Mouse (Mus musculus) stomach, postnatal 0 days (tissue): ENCODE results near the gene Zfp462. TPM values are rescaled to one million over a fixed set of nuclear protein-coding genes. Genes with fewer than 3 reads are reported as not detected.

Experiments
- ATAC-seq: fragments of 200-750 bp; cut with Nextera tagmentation; 2 replicates; pipeline ENCODE4 v1.8.0; 2017; ENCODE audit not compliant: low FRiP score, low TSS enrichment
- DNase-seq: peaks from one replicate; pipeline ENCODE4 v3.0.0-alpha.2; 2016; ENCODE audit warnings: low spot score
- H3K27ac ChIP-seq: fragments of 300-500 bp; sonication (generic); replicated peaks from 2 replicates; pipeline ENCODE4 v1.5.1; 2014; ENCODE audit warnings: mild to moderate bottlenecking, control low read depth
- H3K27me3 ChIP-seq: fragments of 300-500 bp; sonication (generic); 2 replicates; pipeline ENCODE4 v1.6.1; 2014; ENCODE audit warnings: low read length; ENCODE audit not compliant: control insufficient read depth, insufficient read depth
- H3K36me3 ChIP-seq: fragments of 300-500 bp; sonication (generic); 2 replicates; pipeline ENCODE4 v1.6.1; 2014; ENCODE audit warnings: low read length, mixed read lengths; ENCODE audit not compliant: control insufficient read depth, insufficient read depth
- H3K4me1 ChIP-seq: fragments of 300-500 bp; sonication (generic); replicated peaks from 2 replicates; pipeline ENCODE4 v1.6.1; 2014; ENCODE audit warnings: antibody characterized with exemption; ENCODE audit not compliant: control insufficient read depth, insufficient read depth
- H3K4me2 ChIP-seq: fragments of 300-500 bp; sonication (generic); replicated peaks from 2 replicates; pipeline ENCODE4 v1.6.1; 2014; ENCODE audit warnings: low read depth, mild to moderate bottlenecking, control low read depth, moderate library complexity
- H3K4me3 ChIP-seq: fragments of 300-500 bp; sonication (generic); 2 replicates; pipeline ENCODE4 v1.5.1; 2014; ENCODE audit warnings: low read depth, low read length, control low read depth
- H3K9ac ChIP-seq: fragments of 300-500 bp; sonication (generic); 2 replicates; pipeline ENCODE4 v1.6.1; 2014; ENCODE audit warnings: mild to moderate bottlenecking, low read length, control low read depth, mixed read lengths
- H3K9me3 ChIP-seq: fragments of 300-500 bp; sonication (generic); 2 replicates; pipeline ENCODE4 v1.6.1; 2016; ENCODE audit warnings: low read length; ENCODE audit not compliant: control insufficient read depth
- CTCF ChIP-seq: IDR thresholded peaks from 2 replicates; pipeline ENCODE4 v1.5.1; 2016; ENCODE audit warnings: antibody characterized with exemption, low read depth, mild to moderate bottlenecking, moderate library complexity
- EP300 ChIP-seq: optimal IDR thresholded peaks from 2 replicates; pipeline ENCODE3; 2016; ENCODE audit warnings: antibody characterized with exemption
- WGBS: fragments of 180-500 bp; shearing (Covaris S2); extraction: QIAGEN DNeasy Blood & Tissue Kit; methylation state at CpG from one replicate; pipeline ENCODE4 v1.1.7; 2014; 5-methylcytosine and 5-hydroxymethylcytosine counted together
- polyA plus RNA-seq: library from polyadenylated mRNA; unstranded; fragments of >200 nt; fragmentation: Nextera tagmentation; extraction: Ambion mirVana; gene quantifications from 2 replicates; pipeline ENCODE4 v1.2.1, GENCODE M21; 2015

Gene Zfp462
- polyA plus RNA-seq, 1 experiment from 2014 or later: 1.1 TPM

- no peaks in the 10 kb centered on the region for H3K36me3 ChIP-seq
- TF ChIP-seq CTCF: no peak
- no peak for TF ChIP-seq EP300
- H3K9ac ChIP-seq: peak overlapping the region; percentile 76
- WGBS: 1% methylated on average over 12 of the region's 32 CpGs
- peak overlapping the region; percentile 89 for H3K4me2 ChIP-seq
- ATAC-seq: peak; percentile 60
- peak overlapping the region; percentile 71 for H3K4me3 ChIP-seq
- H3K27me3 ChIP-seq: no peaks in the 10 kb centered on the region
- H3K4me1 ChIP-seq: peaks cover 3% of the 10 kb centered on the region; the same call in 1 of the 2 replicates
- H3K27ac ChIP-seq: peak overlapping the region; percentile 88
- no peaks in the 10 kb centered on the region for H3K9me3 ChIP-seq
- DNase-seq: peak; percentile 49
Measured at GRCm38 (mm10) chr4:54948616-54949560, 4.0 kb downstream of the Zfp462 start.

- Histone ChIP-seq H3K27ac (peak overlapping the region; percentile 88), H3K4me2 (peak overlapping the region; percentile 89), H3K36me3 (no peaks in the 10 kb centered on the region), H3K27me3 (no peaks in the 10 kb centered on the region), H3K9ac (peak overlapping the region; percentile 76), H3K4me3 (peak overlapping the region; percentile 71), H3K4me1 (peaks cover 3% of the 10 kb centered on the region), H3K9me3 (no peaks in the 10 kb centered on the region)
- WGBS: 8% methylated on average over 7 of the region's 7 CpGs
- DNase-seq (no peak), ATAC-seq (no peak)
- no peak for TF ChIP-seq EP300
- TF ChIP-seq CTCF: no peak
Measured at GRCm38 (mm10) chr4:54949561-54949940, 4.7 kb downstream of the Zfp462 start.

DNA sequence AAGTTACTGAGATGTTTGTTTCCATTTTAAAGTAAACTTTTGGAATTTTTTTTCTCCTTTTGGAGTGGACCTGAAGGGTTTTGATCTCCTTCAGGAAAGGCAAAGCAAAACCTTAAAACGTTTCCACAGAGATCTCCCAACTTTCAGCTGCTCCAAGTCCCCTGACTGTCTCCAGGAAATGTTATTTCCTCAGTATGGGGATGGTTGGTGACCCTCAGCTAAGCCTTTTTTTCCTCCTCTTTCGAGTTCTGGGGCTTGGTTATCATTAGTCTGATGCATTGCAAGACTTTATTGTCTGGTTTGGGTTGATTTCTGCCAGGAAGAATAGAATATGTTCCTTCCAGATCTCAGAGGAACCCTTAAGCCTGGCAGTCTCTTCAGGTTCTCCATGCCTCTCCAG is 5.3 kb downstream of the Zfp462 start:
- Histone ChIP-seq H3K27ac (peak overlapping the region; percentile 56; the same call in 1 of the 2 replicates), H3K9me3 (no peaks in the 10 kb centered on the region), H3K36me3 (no peaks in the 10 kb centered on the region), H3K4me3 (peak overlapping the region; percentile 71), H3K9ac (no peak overlapping the region), H3K4me2 (peak overlapping the region; percentile 89), H3K27me3 (no peaks in the 10 kb centered on the region), H3K4me1 (peaks cover 8% of the 10 kb centered on the region)
- 27% methylated on average over 2 of the region's 2 CpGs for WGBS
- DNase-seq (no peak), ATAC-seq (no peak)
- TF ChIP-seq CTCF (no peak), EP300 (no peak)

- 86% methylated on average over 2 of the region's 2 CpGs for WGBS
- Histone ChIP-seq H3K4me1 (peaks cover 8% of the 10 kb centered on the region), H3K4me2 (no peak overlapping the region), H3K27ac (no peak overlapping the region), H3K36me3 (no peaks in the 10 kb centered on the region), H3K9ac (no peak overlapping the region), H3K27me3 (no peaks in the 10 kb centered on the region), H3K9me3 (no peaks in the 10 kb centered on the region), H3K4me3 (no peak overlapping the region)
- no peak for DNase-seq
- ATAC-seq: no peak
- TF ChIP-seq CTCF (no peak), EP300 (no peak)
Measured at GRCm38 (mm10) chr4:54950866-54951265, 6.0 kb downstream of the Zfp462 start.

- Histone ChIP-seq H3K27ac (no peak overlapping the region), H3K4me1 (peaks cover 8% of the 10 kb centered on the region), H3K27me3 (no peaks in the 10 kb centered on the region), H3K4me2 (no peak overlapping the region), H3K9me3 (no peaks in the 10 kb centered on the region), H3K4me3 (no peak overlapping the region), H3K9ac (no peak overlapping the region), H3K36me3 (no peaks in the 10 kb centered on the region)
- TF ChIP-seq CTCF (no peak), EP300 (no peak)
- WGBS: 54% methylated on average over 9 of the region's 9 CpGs
- DNase-seq (no peak), ATAC-seq (no peak)
Measured at GRCm38 (mm10) chr4:54953657-54954395, 9.0 kb downstream of the Zfp462 start.
